Mouse (Mus musculus): ENCODE results near the gene Ppp1r1b.

DNA sequence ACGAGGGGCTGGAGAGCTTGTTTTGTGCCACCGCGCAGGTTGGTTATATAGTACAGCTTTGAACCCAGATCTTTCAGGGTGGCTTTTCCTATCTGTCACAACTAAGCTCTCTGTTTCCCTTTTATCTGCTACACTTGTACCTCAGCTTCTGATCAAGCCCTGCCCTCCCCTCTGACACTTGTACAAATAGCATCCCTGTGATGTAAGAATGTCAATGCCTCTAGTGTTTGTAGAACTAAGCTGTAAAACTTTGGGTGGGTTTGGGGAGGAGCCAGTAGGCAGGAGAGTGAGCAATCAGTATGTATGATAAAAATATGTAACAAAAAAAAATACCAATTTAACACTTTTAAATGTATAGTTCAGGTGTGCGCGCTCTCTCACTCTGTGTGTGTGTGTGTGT lies 16.2 kb downstream of the Ppp1r1b start:
- TF ChIP-seq CTCF (IDR thresholded peaks at IDR 0.05; ENCODE audit: low read depth) (no peak), EP300 (IDR thresholded peaks at IDR 0.05; ENCODE audit: low read depth) (no peak)

Data from heart, postnatal 0 days (tissue).